Mouse (Mus musculus): Measurements from ENCODE around the gene BC004004.

The BC004004 gene

DNA sequence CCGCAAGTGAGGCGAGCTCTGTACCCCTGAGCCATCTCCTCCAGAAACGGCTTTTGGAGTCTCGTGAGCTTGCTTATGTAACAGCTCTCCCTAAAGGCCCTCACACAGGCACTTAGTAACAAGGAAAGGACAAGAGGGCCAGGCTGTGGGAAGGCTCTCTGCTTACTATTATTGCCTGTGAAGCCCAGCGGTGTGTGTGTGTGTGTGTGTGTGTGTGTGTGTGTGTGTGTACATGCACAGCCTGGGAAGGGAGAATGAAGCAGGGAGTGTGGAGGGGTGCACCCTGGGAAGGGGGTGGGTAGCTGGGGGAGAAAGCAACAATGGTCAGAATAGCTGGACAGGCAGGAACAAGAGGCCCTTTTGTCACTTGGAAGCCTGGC, 86.9 kb downstream of the BC004004 start:
- peak; percentile 71 for DNase-seq

DNA sequence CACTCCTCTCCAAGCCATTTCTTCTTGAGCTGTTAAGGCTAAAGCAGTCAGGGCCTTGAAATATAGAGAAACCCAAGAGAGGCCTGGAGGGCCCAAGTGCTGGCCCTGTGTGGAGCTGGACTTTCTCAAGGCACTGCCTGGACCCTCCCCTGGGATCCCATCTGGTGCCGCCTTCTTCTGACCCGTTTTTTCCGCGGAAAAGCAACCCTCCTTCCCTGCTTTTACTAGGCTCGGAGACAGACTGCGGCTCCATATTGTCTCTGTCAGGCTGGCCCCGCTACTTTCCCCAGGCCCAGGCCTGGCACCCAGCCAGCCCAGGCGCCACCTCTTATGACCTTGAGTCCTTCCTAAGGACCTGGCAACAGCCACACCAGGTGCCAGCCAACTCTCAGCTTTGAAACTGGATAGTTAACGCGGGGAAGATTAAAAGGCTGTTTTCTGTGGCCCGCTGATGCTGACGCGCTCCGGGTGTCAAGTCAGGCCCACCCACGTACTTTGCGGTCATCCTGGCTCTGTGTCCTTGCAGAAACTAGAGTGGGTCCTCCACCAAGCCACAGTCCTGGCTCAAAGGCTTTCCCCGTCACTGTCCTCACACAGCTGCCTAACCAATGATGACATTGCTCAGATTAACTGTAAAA, 87.4 kb downstream of the BC004004 start:
- DNase-seq = peak; percentile 85

DNA sequence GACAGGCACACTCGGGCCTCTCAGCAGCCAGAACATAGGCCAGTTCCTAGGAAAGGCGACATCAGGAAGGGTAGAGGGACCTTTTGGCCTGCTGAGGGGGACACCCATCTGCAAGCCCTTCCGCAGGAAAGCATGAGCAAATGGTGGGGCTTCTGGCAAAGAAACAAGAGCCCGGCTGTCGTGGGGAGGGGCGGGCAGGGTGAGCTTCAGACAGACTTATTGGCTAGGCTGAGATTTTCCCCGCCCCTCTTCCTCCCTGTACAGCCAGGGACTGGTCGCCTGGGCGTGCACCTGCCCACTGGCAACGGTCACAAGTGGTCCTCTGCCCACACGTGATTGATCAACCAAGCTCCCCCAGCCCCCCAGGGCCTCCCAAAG, 87.9 kb downstream of the BC004004 start:
- peak; percentile 80 for DNase-seq

DNA sequence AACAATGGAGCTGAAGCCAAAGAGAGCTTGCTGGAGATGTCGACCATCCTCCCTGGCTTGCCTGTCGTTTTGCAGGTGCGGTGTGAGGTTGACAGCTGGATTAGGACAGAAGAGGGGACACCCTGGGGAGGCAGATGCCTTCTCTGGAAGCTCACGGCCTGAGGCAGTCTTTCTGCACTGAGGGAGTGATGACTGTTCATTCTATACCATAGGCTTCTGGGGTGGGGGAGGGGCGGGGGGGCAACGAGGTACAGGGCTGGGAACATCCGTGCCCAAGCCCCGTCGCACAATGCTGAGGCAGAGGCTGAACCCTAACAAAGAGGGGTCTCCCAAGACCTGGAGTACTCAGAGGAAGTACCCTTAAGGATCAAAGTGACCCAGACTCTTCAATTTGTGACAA, 88.3 kb downstream of the BC004004 start:
- DNase-seq = no peak

DNA sequence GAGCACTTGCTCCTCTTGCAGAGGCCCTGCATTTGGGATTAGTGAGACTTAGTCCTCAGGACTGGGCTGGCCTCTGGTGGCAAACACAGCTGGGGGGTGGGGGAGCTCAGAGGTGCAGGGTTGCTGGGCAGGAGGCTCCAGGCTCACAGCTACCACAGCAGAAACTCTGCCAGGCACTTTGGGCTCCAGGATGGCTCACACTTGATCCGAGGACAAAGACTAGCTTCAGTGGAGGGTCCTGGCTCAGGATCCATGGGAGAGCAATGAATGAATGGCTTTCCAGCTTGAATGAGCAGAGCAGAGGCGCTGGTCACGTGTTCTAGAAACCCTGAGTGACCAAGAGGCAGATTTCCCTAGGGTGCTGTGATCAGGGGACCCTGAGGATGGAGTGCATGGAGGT, 90.3 kb downstream of the BC004004 start:
- no peak for DNase-seq

DNA sequence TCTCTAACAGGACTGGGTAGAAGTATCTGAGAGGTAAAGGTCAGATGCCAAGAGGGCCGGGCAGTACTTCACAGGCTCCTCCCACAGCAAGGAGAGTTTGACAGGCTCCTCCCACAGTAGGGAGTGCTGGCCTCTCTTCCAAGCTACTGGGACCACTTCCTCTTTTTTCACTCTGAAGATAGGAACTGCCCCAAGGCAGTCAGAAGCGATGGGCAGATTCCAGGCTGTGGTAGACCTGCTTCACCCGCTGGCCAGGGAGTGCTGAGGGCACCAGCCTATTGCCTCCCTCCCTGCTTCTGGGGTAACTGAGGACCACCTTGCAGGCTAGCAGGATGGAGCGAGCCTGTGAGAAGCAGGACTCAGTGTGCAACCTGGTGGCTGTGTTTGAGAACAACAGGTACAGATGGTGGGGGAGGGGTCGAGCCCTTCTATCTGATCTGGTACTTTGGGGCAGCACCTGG, 92.2 kb downstream of the BC004004 start, which contains the start of gene Fgd2:
TSS of gene Fgd2 (plus strand) at position 154 of the 461 bp plus-strand sequence.
- peak; percentile 51 for DNase-seq

DNA sequence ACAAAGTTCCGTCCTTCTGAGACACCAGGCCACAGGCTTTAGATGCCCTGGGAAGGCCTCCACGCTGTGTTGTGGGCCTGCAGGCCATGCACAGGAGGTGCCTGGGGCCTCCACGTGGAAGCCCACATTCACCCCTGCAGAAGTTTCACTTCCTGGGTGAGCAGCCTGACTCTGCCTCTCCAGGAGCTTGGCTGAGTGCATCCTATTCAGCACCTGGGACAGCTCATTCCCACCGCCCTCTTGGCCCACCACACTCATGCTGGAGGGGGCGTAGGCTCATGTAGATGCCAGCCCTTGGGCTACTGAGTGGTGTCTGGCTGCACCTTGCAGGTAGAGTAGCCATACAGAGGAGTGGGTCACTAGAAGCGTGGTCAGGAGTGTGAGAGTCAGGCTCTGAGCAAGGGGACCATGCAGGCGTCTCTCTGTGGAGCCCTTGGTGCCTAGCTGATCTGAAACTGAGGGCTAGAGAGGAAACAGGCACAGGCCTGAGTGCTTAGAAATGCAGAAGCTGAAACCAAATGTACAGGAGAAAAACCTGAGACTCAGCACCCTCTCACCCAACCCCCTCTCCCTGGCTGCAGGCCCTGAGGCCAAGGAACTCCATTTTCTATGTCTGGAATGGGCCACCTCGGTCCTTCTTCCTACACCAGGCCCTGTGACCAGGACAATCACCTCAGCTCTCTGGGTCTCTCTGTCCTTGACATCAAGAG, 93.5 kb downstream of the BC004004 start:
- no peak for DNase-seq

DNA sequence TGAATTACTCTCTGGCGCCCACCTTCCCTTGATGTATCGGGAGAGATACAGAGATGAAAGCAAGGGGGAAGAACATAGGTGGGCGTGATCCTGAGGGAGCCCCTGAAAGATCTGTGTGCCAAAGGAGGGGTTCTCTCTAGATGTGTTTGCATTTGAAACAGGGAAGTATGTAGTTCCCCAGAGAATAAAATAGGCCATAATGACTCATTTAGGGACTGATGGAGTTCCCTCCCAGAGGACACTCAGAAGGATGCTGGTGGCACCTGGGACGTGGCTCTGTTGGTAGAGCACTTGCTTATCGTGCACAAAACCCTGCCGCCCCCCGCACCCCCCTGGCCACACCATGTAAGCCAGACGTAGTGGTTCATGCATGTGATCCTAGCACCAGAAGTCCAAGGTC, 94.5 kb downstream of the BC004004 start:
- DNase-seq = no peak

Measured in kidney, adult 9 months (tissue).